Mouse (Mus musculus): ENCODE data around the gene Phldb3.
A peak's percentile ranks its signal among the peaks of the same experiment; 100 is the strongest.
"Not testable (repeated sequence)": the region's sequence is repeated elsewhere in the genome, so short reads cannot be mapped to it uniquely, and the experiment has no call there.

The Phldb3 gene

DNA sequence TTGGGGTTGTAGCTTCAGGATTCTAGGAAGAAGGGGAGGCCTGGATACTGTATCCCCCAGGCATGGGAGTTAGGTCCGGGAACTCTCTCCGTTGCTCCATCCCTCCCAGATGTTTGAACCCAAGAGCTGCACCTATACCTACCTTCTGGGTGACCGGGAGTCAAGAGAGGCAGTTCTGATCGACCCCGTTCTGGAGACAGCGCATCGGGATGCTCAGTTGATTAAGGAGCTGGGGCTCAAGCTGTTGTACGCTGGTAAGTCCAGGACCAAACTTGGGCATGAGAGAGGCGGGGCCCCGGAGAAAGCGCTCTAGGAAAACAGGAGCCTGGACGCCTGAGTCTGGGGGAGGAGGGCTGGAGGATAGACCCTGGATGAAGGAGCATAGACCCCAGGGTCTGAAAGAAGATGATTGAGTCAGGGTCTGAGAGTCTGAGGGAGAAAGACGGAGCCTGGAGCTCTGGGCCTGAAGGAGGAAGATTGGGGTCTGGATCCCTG is 16.2 kb upstream of the Phldb3 start:
- no peak for DNase-seq (ENCODE audit: low read depth)

DNA sequence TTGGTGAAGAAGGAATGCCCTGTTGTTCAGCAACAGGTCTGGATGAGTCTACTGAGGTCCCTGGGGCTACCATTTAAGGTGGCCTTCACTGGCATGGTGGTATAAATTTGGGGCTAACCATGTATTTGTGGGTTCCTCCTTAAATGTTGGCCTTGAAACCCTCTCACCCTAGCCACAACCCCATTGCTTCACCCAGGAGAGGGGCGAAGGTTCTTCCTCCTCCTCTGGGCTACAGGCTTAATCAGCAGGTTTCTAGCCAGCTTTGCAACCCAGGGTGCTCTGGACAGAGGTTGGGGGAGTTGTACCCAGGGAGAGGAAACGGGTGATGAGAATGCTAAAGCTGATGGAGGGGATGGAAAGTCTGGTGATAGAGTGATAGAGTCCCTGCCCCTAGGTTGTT is 15.1 kb upstream of the Phldb3 start:
- peak; percentile 81 for DNase-seq (ENCODE audit: low read depth)

DNA sequence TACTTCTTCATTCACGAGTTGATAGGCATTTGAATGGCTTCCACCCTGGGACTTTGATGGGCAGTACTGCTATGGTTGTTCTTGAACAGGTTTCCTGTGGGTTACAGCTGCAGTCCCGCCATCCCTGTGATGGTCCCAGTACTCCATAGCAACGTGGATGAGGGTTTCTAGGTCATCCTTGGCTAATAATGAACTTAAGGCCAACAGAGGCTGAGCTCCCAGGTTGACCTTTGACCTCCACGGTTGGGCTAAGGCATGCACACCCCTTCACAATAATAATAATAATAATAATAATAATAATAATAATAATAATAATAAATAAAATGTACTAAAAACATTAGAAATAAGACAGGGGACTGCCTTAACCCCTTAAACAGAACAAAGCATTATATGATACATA is 12.4 kb upstream of the Phldb3 start:
- DNase-seq (ENCODE audit: low read depth) = no peak

DNA sequence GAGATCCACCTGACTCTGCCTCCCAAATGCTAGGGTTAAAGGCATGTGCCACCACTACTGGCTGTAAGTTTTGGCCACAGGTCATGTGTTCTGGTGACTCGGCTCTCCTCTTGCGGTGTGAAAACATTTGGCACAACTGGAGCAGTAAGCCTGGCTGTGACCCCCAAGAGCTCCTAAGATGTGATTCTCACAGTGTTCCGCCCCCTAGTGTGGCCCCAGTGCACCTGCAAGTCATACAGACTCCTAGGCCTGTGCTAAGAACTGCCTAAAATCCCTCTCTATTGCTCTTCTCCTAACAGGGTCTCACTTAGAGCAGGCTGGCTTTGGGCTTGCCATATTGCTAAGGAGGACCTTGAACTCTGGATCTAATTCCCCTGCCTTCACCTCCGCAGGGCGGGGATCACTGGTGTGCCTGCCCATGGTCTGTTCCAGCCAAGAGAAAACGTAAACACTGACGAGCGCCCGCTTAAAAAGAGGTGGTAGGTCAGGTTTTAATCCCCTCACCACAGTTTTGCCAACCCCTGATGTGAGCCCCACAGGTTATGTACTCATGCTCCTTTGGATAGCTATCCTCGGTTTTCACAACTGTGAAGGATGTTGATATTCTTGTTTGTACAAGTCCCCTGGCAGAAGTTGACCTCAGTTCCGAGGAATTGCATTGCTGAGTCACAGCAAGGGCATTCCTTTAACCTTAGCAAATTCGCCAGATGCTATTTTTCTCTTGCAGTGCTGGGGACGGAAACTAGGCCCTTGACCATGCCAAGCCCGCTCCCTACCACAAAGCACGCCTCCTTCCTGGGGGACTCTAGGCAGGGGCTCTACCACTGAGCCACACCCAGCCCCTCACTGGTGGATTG is 11.1 kb upstream of the Phldb3 start:
- DNase-seq (ENCODE audit: low read depth) = peak; percentile 51

DNA sequence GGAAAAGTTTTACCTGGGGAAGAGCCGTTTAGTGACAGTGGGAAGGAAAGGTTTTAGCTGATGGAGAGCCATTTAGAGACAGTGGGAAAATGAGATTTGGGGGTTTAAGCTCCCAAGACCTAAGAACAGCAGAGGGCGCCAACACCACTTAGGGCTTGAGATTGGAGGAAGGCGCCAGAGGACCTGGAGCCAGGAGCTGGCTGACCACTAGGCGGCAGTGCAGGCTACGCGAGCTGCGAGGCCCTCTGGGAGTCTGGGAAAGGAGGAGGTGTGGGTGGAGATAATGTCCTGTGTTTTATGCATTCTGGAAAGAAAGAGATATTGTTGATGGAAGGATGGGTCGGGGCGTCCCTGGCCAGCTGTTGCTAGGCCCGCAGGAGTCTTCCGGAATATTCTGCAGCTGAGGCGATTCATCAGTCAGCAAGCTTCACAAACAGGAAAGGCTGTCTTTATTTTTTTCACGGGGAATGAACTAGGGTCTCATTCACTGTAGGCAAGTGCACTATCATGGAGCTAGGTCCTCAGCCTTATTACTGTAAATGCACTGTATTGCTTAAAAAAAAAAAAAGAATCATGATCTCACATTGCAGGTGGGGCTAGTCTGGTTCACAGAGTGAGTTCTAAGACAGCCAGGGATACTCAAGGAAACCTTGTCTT is 9.5 kb upstream of the Phldb3 start:
- peak; percentile 94 for DNase-seq (ENCODE audit: low read depth)

DNA sequence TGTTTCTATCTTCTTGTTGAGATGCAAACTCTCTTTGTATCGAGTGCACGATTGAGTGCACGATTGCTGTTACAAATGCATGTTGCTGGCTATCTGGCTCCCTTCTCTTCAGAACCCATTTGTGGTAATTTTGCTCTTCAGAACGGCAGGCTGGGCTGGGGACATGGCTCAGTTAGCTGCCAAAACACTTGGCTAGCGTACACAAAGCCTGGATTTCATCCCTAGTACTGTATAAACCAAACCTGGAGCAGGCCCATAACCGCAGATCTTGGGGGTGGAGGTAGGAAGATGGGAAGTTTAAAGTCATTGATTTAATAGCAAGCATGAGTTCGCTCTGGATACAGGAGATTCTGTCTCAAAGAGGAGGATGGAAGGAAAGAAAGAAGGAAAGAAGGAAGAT is 5.0 kb upstream of the Phldb3 start:
- no peak for DNase-seq (ENCODE audit: low read depth)

DNA sequence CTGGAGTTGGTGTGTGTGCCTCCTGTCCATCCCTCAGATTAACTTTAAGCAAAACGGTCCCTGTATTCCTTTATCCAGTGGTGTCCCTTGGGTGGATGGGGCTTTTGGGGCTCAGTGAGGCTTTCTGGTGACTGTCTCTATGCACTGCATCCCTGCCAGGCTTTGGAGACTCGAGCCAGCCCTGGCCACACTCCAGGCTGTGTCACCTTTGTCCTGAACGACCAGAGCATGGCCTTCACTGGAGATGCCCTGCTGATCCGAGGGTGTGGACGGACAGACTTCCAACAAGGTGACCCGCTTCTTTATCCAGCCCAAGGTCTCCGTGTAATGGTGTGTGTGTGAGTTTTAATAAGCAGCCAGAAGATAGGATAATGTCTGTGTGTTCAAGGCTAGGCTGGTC is 4.5 kb upstream of the Phldb3 start:
- no peak for DNase-seq (ENCODE audit: low read depth)

DNA sequence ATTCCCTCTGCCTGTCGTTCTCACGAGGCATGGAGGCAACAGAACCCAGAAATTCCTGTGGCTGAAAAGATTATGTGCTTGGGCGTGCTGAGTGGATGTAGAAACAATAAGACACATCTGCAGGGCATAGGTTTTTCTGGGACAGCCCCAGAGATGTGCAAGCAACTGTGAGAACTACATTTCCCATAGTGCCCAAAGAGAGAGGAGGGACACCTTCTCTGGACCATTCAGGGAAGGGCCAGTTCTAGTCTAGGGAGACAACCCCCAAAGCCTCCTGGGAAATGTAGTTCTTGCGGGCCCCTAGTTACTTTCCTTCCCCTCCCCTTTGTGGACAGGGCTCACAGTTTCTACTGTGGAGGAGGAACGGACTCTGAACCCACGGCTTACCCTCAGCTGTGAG is 2.5 kb upstream of the Phldb3 start:
- peak; percentile 47 for DNase-seq (ENCODE audit: low read depth)

DNA sequence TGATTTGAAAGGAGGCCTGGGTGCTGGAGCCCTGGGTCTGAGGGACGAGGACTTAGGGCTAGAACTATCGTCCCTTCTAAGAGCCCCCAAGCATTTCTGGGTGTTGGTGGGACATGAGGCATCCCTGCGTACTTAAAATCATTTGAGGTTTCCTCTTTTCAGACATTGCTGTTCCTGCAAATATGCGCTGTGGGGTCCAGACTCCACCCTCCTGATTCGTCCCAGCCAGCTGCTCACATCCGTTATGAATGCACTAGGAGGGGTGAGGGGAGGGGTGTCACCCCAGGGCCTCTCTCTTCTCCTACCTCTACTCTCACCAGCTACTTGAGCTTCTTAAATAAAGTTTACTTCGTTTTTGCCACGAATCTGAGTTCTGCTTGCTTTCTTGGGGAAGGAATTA is 2.0 kb upstream of the Phldb3 start:
- no peak for DNase-seq (ENCODE audit: low read depth)

DNA sequence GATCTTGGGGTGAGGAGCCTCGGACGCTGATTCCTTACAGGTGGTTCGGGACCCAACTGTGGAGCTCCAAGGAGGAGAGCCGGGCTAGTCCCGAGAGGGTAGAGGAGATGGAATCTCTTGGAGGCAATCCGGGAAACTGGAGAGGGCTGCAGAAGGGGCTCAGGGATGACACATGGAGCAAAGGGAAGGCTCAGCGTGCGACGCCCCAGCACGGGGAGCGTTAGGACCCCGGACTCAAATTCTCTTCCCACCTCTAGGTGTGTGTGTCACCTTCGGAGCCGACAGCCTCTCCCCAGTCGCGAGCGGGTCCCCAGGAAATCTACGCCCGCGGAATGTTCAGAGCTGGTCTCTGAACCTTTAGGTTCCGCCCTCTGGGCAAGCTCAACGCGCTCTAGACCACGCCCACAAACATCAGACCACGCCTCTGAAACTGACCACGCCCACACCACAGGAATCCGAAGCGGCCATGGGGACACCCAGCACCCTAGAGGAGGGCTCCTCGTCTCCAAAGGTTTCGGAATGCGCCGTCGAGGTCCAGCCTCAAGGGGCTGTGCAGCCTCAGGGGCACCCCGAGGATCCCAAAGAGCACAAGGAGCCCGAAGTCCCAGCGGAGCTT is 424 bp downstream of the Phldb3 start:
- no peak for DNase-seq (ENCODE audit: low read depth)

DNA sequence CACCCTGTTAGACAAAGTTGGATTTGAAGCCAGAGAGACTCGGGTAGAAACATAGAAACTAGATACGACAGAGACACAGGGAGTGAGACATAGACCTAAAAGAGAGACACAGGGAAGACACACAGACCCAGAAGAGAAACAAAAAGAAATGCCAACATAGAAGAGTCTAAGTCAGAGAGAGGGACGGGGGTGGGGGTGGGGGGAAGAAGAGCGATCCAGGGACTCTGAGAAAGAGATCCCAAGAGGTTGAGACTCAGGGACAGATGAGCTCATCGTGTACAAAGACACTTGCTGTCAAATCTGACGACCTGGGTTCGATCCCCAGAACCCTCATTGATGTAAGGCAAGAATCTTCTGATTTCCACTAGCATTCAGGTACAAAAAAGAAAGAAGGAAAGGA is 1.1 kb downstream of the Phldb3 start:
- no peak for DNase-seq (ENCODE audit: low read depth)

DNA sequence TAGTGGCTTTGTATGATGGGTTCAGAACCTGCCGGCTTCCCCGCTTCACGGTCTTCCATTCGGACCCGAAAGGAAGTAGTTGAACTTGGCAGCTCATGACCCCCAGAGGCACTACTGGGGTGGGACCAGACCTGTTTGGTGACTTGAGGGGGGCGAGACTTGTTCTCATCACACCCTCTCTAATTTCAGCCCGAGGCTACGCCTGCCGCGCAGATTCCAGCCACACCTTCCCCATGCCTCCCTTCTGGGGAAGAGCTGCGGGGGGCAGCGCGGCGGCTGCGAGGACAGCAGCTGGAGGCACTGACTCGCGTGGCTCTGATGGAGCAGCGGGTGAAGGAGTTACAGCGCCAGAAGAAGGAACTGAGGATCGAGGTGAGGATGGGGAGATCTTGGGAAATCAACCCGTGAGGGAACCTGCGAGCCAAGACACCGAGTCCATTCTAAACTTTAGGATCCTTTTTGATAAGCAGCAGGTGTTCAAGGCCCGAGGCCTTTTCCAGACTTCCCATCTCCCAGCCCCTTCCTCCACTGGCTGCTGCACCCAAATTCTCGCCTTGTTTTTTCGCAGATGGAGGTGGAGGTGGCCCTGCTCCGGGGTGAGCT is 1.8 kb downstream of the Phldb3 start:
- no peak for DNase-seq (ENCODE audit: low read depth)

DNA sequence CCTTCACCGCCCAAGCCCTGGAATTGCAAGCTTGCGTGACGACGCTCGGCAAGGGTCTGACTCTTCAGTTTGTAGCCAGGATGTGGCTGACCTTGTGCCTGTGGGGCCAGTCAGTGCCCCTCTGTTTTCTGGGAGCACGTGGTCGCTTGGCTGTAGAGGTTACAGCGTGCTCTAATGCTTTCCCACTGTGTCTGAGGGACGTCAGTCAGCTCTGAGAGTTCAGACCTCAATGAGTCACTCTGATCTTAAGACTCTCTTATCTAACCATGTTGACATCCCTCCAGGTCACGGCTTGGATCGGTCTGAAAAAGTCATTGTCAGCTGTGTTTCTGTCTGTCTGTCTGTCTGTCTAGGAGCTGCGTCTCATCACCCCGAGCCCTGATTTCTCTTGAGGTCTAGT is 4.3 kb downstream of the Phldb3 start:
- DNase-seq (ENCODE audit: low read depth) = peak; percentile 94

DNA sequence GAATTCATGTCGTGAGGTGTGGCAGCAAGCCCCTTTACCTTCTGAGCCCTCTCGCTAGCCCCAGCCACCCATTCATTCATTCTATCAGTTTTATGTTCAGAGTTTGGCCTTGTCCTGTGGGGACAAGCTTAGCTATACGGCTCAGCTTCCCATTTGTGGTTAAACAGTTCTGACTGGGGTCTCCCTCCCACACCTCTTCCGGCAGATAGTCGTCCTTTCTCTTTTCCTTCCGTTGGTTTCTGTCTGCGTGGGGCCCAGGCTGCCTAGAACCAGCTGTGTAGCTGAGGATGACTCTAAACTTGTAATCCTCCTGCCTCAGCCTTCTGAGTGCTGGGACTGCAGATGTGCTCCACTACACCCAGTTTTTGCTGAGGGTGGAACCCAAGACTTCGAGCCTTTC is 7.2 kb downstream of the Phldb3 start:
- DNase-seq (ENCODE audit: low read depth) = peak; percentile 88

DNA sequence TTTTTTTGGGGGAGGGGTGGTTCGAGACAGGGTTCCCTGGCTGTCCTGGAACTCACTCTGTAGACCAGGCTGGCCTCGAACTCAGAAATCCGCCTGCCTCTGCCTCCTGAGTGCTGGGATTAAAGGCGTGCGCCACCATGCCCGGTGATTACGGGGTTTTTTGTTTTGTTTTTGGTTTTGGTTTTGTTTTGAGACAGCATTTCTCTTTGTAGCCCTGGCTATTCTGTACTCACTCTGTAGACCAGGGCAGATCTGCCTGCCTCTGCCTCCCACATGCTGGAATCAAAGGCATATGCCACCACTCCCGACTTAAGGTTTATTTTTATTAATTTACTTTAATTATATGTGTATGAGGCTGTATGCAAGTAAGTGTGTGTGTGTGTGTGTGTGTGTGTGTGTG is 7.8 kb downstream of the Phldb3 start:
- DNase-seq (ENCODE audit: low read depth) = not testable (repeated sequence)

DNA sequence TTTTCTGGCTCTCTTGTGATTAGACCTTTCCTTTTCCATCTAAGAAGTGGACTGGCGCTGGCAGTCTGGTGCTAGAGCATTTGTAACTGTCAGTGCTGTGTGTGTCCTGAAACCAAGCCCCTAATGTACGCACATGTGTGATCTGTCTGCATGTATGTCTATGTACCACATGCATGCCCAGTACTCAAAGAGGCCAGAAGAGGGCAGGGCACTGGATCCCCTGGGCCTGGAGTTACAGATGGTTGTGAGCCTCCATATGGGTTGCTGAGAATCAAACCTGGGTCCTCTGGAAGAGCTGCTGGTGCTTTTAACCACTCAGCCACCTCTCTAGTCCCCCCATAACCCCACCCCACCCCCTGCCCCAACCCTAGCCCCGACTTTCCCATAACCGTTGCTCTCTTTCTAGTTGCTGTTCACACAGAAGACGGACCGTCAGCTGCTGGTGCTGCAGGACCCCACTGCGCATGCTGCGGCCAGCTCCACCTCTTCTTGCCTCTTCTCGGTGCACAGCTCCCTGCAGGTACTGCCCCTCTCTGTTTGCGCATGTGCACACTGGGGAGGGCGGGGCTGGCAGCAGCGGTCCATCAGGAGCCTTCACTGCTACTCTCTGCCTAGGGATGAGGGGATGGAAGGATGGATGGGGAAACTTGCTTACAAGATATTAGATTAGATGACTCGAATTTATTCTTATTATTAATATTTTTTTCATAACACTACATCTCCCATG is 9.3 kb downstream of the Phldb3 start:
- no peak for DNase-seq (ENCODE audit: low read depth)

DNA sequence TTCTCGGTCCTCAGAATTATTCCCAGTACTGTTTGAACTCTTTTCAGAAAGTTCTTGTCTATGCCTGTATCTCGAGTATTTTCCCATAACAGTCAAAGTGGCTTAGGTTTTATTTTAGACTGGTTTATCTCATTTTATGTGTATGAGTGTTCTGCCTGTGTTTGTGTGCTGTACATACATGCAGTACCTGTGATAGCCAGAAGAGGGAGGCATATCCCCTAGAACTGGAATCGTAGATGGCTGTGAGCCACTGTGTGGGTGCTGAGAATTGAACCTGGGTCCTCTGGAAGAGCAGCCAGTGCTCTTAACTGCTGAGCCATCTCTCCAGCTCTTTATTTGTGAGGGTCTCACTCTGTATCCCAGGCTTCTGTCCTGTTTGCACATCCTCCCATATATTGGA is 10.6 kb downstream of the Phldb3 start:
- no peak for DNase-seq (ENCODE audit: low read depth)

DNA sequence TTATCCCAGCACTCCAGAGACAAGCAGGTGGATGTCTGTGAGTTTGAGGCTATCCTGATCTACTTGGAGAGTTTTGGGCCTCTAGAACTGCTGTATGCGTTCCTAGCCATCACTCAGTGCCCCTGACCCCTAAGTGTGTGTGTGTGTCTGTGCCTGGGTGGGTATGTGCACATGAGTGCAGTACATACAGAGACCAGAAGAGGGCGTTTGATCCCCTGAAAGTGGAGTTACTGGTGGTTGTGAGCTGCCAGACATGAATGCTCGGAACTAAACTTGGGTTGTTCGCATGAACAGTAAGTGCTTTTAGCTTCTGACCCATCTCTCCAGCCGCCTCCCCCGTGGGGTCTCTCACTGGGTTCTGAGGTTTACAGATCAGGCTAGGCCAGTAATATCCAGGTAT is 12.4 kb downstream of the Phldb3 start:
- DNase-seq (ENCODE audit: low read depth) = no peak

DNA sequence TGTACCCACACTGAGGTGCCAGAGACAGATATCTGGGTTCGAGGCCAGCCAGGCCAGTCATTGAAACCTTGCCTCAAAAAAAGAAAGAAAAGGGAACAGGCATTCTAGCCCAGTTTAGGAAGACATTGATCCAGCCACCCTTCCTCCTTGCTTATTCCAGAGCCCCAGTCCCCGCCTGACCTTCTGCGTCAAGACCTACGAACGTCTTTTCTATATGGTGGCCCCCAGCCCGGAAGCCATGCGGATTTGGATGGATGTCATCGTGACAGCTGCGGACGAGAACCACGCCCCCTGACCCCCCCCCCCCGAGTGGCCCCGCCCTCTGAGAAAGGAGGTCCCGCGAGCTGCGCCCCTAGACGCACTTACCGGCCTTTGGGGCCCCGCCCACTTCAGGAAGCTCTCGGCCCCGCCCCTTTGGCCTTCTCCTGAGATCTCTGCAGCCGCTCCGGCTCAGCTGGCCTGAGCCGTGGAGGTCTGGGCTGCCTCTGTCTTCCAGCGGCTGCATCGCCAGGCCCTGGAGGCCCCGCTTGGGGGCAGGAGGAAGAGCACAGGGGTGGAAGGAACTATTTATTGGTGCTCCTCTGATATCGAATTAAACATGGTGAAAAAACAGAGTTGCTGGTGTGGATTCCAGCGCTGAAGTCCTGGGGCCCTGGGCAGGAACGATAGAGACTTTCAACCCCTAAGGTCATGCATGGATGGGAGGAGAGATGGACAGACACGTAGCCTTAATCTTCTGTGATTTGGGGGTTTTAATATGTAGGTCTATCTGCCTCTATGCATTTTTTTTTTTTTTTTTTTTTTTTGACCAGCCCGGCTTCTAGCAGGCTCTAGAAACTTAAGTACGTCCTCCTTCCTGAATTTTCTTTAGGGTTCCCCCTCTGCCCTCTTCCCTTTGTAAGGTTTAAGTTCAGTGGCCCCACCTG is 18.4 kb downstream of the Phldb3 start:
- DNase-seq (ENCODE audit: low read depth) = peak; percentile 55

DNA sequence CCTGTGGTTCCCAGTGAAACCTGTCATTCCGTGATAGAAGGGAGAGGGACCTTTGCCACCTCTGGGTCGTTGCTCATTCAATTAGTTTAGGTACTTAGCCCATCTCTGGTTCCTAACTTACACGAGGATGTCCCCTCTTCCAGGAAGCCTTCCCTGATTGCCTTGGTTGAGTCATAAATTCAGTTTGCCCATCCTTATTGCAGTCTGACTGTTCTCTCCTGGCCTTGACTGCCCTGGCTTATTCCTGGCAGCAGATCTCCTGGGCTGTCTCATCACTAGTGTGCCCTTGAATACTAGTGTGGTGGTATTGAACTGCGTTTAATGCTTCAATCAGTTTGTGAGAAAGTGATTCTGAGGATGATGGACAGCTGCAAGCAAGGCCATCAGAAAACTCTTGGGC is 19.1 kb downstream of the Phldb3 start:
- DNase-seq (ENCODE audit: low read depth) = no peak

Measured in 416B (cell line).